Mouse (Mus musculus): ENCODE results near the gene Gzmc.

DNA sequence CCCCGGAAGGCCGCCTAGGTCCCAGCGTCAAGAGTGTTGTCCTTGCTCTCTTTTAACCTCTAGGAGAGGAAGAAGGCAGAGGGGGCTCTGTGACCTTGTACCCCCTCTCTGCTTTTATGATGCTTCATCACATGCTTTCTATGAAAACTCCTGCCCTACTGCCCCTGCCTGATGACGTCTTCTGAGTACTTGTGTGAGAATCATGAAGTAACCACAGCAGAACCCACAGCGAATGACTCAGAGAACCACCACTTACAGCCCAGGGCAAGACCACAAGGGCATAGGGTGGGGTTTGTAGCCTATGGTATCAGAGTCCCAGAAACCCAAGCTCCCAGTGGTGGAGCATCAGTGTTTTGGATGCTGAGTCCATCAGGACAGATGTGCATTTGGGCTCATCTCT is 27.7 kb upstream of the Gzmc start, which contains the start of gene Gzmb:
- TF ChIP-seq CTCF (IDR thresholded peaks at IDR 0.05; ENCODE audit: low read depth) = no peak
- TF ChIP-seq EP300 (IDR thresholded peaks at IDR 0.05; ENCODE audit: low read depth) = no peak
